Mouse (Mus musculus): ENCODE results near the gene Zfp365. TPM values are rescaled to one million over a fixed set of nuclear protein-coding genes. Genes with fewer than 3 reads are reported as not detected.

The Zfp365 gene
- not detected in 2 replicates for total RNA-seq (2015; ENCODE audit: low replicate concordance)
- total RNA-seq (2017; ENCODE audit: low replicate concordance): not detected in 2 replicates

- no peak for ATAC-seq (replicated peaks; ENCODE audit: low FRiP score, poor library complexity, severe bottlenecking)
These were observed at the start of gene Zfp365 for GRCm38 (mm10) chr10:67912337-67912776. Zfp365 (minus strand) TSS chr10:67912662.

- no peak for ATAC-seq (replicated peaks; ENCODE audit: low FRiP score, poor library complexity, severe bottlenecking)
These were observed 47.5 kb upstream of the Zfp365 start for GRCm38 (mm10) chr10:67959982-67960381.

- no peak for ATAC-seq (replicated peaks; ENCODE audit: low FRiP score, poor library complexity, severe bottlenecking)
These were observed 43.5 kb upstream of the Zfp365 start for GRCm38 (mm10) chr10:67955982-67956381.

- ATAC-seq (replicated peaks; ENCODE audit: low FRiP score, poor library complexity, severe bottlenecking): no peak
These were observed 39.2 kb upstream of the Zfp365 start for GRCm38 (mm10) chr10:67951690-67952089.

- ATAC-seq (replicated peaks; ENCODE audit: low FRiP score, poor library complexity, severe bottlenecking): no peak
These were observed 37.7 kb upstream of the Zfp365 start for GRCm38 (mm10) chr10:67950059-67950748.

- ATAC-seq (replicated peaks; ENCODE audit: low FRiP score, poor library complexity, severe bottlenecking): no peak
These were observed 31.1 kb upstream of the Zfp365 start for GRCm38 (mm10) chr10:67943513-67943912.

- ATAC-seq (replicated peaks; ENCODE audit: low FRiP score, poor library complexity, severe bottlenecking): no peak
These were observed 27.1 kb upstream of the Zfp365 start for GRCm38 (mm10) chr10:67939546-67939945.

- no peak for ATAC-seq (replicated peaks; ENCODE audit: low FRiP score, poor library complexity, severe bottlenecking)
These were observed 25.3 kb upstream of the Zfp365 start for GRCm38 (mm10) chr10:67937775-67938174.

GRCm38 (mm10) chr10:67936944-67937343, 24.5 kb upstream of the Zfp365 start:
- ATAC-seq (replicated peaks; ENCODE audit: low FRiP score, poor library complexity, severe bottlenecking): no peak

GRCm38 (mm10) chr10:67932780-67933179, 20.3 kb upstream of the Zfp365 start:
- no peak for ATAC-seq (replicated peaks; ENCODE audit: low FRiP score, poor library complexity, severe bottlenecking)

GRCm38 (mm10) chr10:67931328-67931727, 18.9 kb upstream of the Zfp365 start:
- no peak for ATAC-seq (replicated peaks; ENCODE audit: low FRiP score, poor library complexity, severe bottlenecking)

- no peak for ATAC-seq (replicated peaks; ENCODE audit: low FRiP score, poor library complexity, severe bottlenecking)
These were observed 16.1 kb upstream of the Zfp365 start for GRCm38 (mm10) chr10:67928584-67928983.

GRCm38 (mm10) chr10:67927718-67928455, 15.4 kb upstream of the Zfp365 start:
- ATAC-seq (replicated peaks; ENCODE audit: low FRiP score, poor library complexity, severe bottlenecking): no peak

- no peak for ATAC-seq (replicated peaks; ENCODE audit: low FRiP score, poor library complexity, severe bottlenecking)
These were observed 11.6 kb upstream of the Zfp365 start for GRCm38 (mm10) chr10:67924030-67924429.

GRCm38 (mm10) chr10:67921777-67922176, 9.3 kb upstream of the Zfp365 start:
- ATAC-seq (replicated peaks; ENCODE audit: low FRiP score, poor library complexity, severe bottlenecking): no peak

GRCm38 (mm10) chr10:67919706-67920105, 7.2 kb upstream of the Zfp365 start:
- no peak for ATAC-seq (replicated peaks; ENCODE audit: low FRiP score, poor library complexity, severe bottlenecking)

- ATAC-seq (replicated peaks; ENCODE audit: low FRiP score, poor library complexity, severe bottlenecking): no peak
These were observed 5.9 kb upstream of the Zfp365 start for GRCm38 (mm10) chr10:67918194-67918899.

GRCm38 (mm10) chr10:67917356-67917755, 4.9 kb upstream of the Zfp365 start:
- ATAC-seq (replicated peaks; ENCODE audit: low FRiP score, poor library complexity, severe bottlenecking): no peak

- no peak for ATAC-seq (replicated peaks; ENCODE audit: low FRiP score, poor library complexity, severe bottlenecking)
These were observed 770 bp downstream of the Zfp365 start for GRCm38 (mm10) chr10:67911447-67912336.

GRCm38 (mm10) chr10:67907931-67908330, 4.5 kb downstream of the Zfp365 start:
- ATAC-seq (replicated peaks; ENCODE audit: low FRiP score, poor library complexity, severe bottlenecking): no peak
